Mouse (Mus musculus) testis, adult 2 months (tissue): ENCODE results near the gene Fjx1.

Experiments used
- CTCF ChIP-seq: fragments of 200-500 bp; IDR thresholded peaks from 2 replicates; pipeline ENCODE4 v1.5.1; 2012; ENCODE audit warnings: low read depth, mild to moderate bottlenecking, inconsistent platforms, low read length, moderate library complexity; ENCODE audit not compliant: control insufficient read depth, insufficient read depth, insufficient replicate concordance
- POLR2A ChIP-seq: fragments of 200-500 bp; IDR thresholded peaks from 2 replicates; pipeline ENCODE4 v1.6.1; 2012; ENCODE audit warnings: low read depth, mild to moderate bottlenecking, inconsistent platforms, low read length, moderate library complexity; ENCODE audit not compliant: control insufficient read depth

- no peak for TF ChIP-seq POLR2A
- no peak for TF ChIP-seq CTCF
Observed at GRCm38 (mm10) chr2:102476101-102476500, 23.8 kb upstream of the Fjx1 start.
